Mouse (Mus musculus) forebrain, embryonic 11.5 days (tissue): ENCODE measurements around the gene Cobl. TPM values are rescaled to one million over a fixed set of nuclear protein-coding genes. Genes with fewer than 3 reads are reported as not detected.

Source experiments
- ATAC-seq: fragments of 200-750 bp; cut with Nextera tagmentation; replicated peaks from 2 replicates; pipeline ENCODE4 v1.8.0; 2017; ENCODE audit warnings: moderate TSS enrichment; ENCODE audit not compliant: low FRiP score
- DNase-seq: peaks from one replicate; pipeline ENCODE4 v3.0.0-alpha.2; 2017; ENCODE audit warnings: low spot score
- H3K27ac ChIP-seq: fragments of 300-500 bp; sonication (generic); 2 replicates; pipeline ENCODE4 v1.5.1; 2014; ENCODE audit warnings: low read depth, low read length
- H3K27me3 ChIP-seq: fragments of 300-500 bp; sonication (generic); 2 replicates; pipeline ENCODE4 v1.6.1; 2014; ENCODE audit warnings: mild to moderate bottlenecking, low read length, mixed read lengths; ENCODE audit not compliant: control insufficient read depth, insufficient read depth
- H3K36me3 ChIP-seq: fragments of 300-500 bp; sonication (generic); 2 replicates; pipeline ENCODE4 v1.6.1; 2014; ENCODE audit warnings: mild to moderate bottlenecking, low read length, moderate library complexity, mixed read lengths; ENCODE audit not compliant: control insufficient read depth, insufficient read depth
- H3K4me1 ChIP-seq: fragments of 300-500 bp; sonication (generic); replicated peaks from 2 replicates; pipeline ENCODE4 v1.6.1; 2014; ENCODE audit warnings: low read length, mixed read lengths; ENCODE audit not compliant: control insufficient read depth, insufficient read depth
- H3K4me2 ChIP-seq: fragments of 300-500 bp; sonication (generic); 2 replicates; pipeline ENCODE4 v1.6.1; 2014; ENCODE audit warnings: low read depth, mild to moderate bottlenecking, low read length, moderate library complexity, mixed read lengths; ENCODE audit not compliant: severe bottlenecking
- H3K4me3 ChIP-seq: fragments of 300-500 bp; sonication (generic); 2 replicates; pipeline ENCODE4 v1.5.1; 2014; ENCODE audit warnings: low read depth, low read length
- H3K9ac ChIP-seq: fragments of 300-500 bp; sonication (generic); 2 replicates; pipeline ENCODE4 v1.6.1; 2014; ENCODE audit warnings: low read length
- H3K9me3 ChIP-seq: fragments of 300-500 bp; sonication (generic); 2 replicates; pipeline ENCODE4 v1.6.1; 2016; ENCODE audit warnings: low read length, mixed read lengths; ENCODE audit not compliant: control insufficient read depth
- WGBS: fragments of 180-500 bp; shearing (Covaris S2); extraction: QIAGEN DNeasy Blood & Tissue Kit; methylation state at CpG from one replicate; pipeline ENCODE4 v1.1.7; 2014; 5-methylcytosine and 5-hydroxymethylcytosine counted together
- polyA plus RNA-seq: library from polyadenylated mRNA; unstranded; fragments of >200 nt; fragmentation: Nextera tagmentation; extraction: Ambion mirVana; gene quantifications from 2 replicates; pipeline ENCODE4 v1.2.1, GENCODE M21; 2014

The Cobl gene
- polyA plus RNA-seq, 1 experiment from 2014 or later = 3.0 TPM

GRCm38 (mm10) chr11:12198700-12199349 lies 265.9 kb downstream of the Cobl start:
- DNase-seq (no peak), ATAC-seq (no peak)
- Histone ChIP-seq H3K36me3 (no peaks in the 10 kb centered on the region), H3K9me3 (no peaks in the 10 kb centered on the region), H3K4me2 (no peak overlapping the region), H3K4me1 (no peaks in the 10 kb centered on the region), H3K27me3 (no peaks in the 10 kb centered on the region), H3K4me3 (no peak overlapping the region), H3K27ac (no peak overlapping the region), H3K9ac (no peak overlapping the region)
- WGBS = 87% methylated on average over 6 of the region's 6 CpGs

GRCm38 (mm10) chr11:12198017-12198416 lies 266.7 kb downstream of the Cobl start:
- Histone ChIP-seq H3K9me3 (no peaks in the 10 kb centered on the region), H3K36me3 (no peaks in the 10 kb centered on the region), H3K27me3 (no peaks in the 10 kb centered on the region), H3K4me1 (no peaks in the 10 kb centered on the region), H3K4me2 (no peak overlapping the region), H3K27ac (no peak overlapping the region), H3K4me3 (no peak overlapping the region), H3K9ac (no peak overlapping the region)
- ATAC-seq (no peak), DNase-seq (no peak)
- WGBS = 88% methylated on average over 2 of the region's 2 CpGs

- Histone ChIP-seq H3K4me3 (no peak overlapping the region), H3K9me3 (no peaks in the 10 kb centered on the region), H3K4me1 (no peaks in the 10 kb centered on the region), H3K27me3 (no peaks in the 10 kb centered on the region), H3K4me2 (no peak overlapping the region), H3K9ac (no peak overlapping the region), H3K27ac (no peak overlapping the region), H3K36me3 (no peaks in the 10 kb centered on the region)
- ATAC-seq (no peak), DNase-seq (no peak)
- WGBS = 87% methylated on average over 4 of the region's 4 CpGs
Measured at GRCm38 (mm10) chr11:12197542-12197941, 267.2 kb downstream of the Cobl start.

GRCm38 (mm10) chr11:12195390-12195789 lies 269.4 kb downstream of the Cobl start:
- Histone ChIP-seq H3K36me3 (no peaks in the 10 kb centered on the region), H3K4me3 (no peak overlapping the region), H3K9ac (no peak overlapping the region), H3K4me2 (no peak overlapping the region), H3K27me3 (no peaks in the 10 kb centered on the region), H3K27ac (no peak overlapping the region), H3K9me3 (no peaks in the 10 kb centered on the region), H3K4me1 (no peaks in the 10 kb centered on the region)
- WGBS = 86% methylated on average over 3 of the region's 3 CpGs
- DNase-seq (no peak), ATAC-seq (no peak)

- DNase-seq (no peak), ATAC-seq (no peak)
- Histone ChIP-seq H3K9me3 (no peaks in the 10 kb centered on the region), H3K27me3 (no peaks in the 10 kb centered on the region), H3K4me3 (no peak overlapping the region), H3K36me3 (no peaks in the 10 kb centered on the region), H3K27ac (no peak overlapping the region), H3K4me1 (no peaks in the 10 kb centered on the region), H3K9ac (no peak overlapping the region), H3K4me2 (no peak overlapping the region)
- 89% methylated on average over 4 of the region's 4 CpGs for WGBS
Measured at GRCm38 (mm10) chr11:12193369-12193768, 271.4 kb downstream of the Cobl start.

- Histone ChIP-seq H3K9me3 (no peaks in the 10 kb centered on the region), H3K9ac (no peak overlapping the region), H3K27ac (no peak overlapping the region), H3K36me3 (no peaks in the 10 kb centered on the region), H3K27me3 (no peaks in the 10 kb centered on the region), H3K4me1 (no peaks in the 10 kb centered on the region), H3K4me2 (no peak overlapping the region), H3K4me3 (no peak overlapping the region)
- WGBS = 79% methylated on average over 2 of the region's 2 CpGs
- ATAC-seq (no peak), DNase-seq (no peak)
Measured at GRCm38 (mm10) chr11:12191386-12191785, 273.4 kb downstream of the Cobl start.

- no peaks in the 10 kb centered on the region for H3K4me1 ChIP-seq
- H3K9me3 ChIP-seq = no peaks in the 10 kb centered on the region
- no peak overlapping the region for H3K4me2 ChIP-seq
- H3K4me3 ChIP-seq = no peak overlapping the region
- no peak overlapping the region for H3K27ac ChIP-seq
- H3K27me3 ChIP-seq = no peaks in the 10 kb centered on the region
- WGBS = 69% methylated on average over 1 of the region's 1 CpGs
- ATAC-seq = no peak
- no peak for DNase-seq
- H3K36me3 ChIP-seq = no peaks in the 10 kb centered on the region
- H3K9ac ChIP-seq = no peak overlapping the region
Measured at GRCm38 (mm10) chr11:12190417-12190816, 274.3 kb downstream of the Cobl start.
